Mouse (Mus musculus) sigmoid colon, adult 10 weeks (tissue): ENCODE data around the gene Serpine3. TPM values are rescaled to one million over a fixed set of nuclear protein-coding genes. Genes with fewer than 3 reads are reported as not detected.

Experiments
- polyA plus RNA-seq: library from polyadenylated mRNA; stranded (reverse); fragments of 350-450 nt; fragmentation: Illumina TruSeq; extraction: RNeasy Lipid Tissue Mini Kit (QIAGEN cat#74804); gene quantifications from one replicate; pipeline ENCODE4 v1.2.3, GENCODE M21; 2014; ENCODE audit warnings: low read depth, low replicate concordance

The Serpine3 gene
- not detected for polyA plus RNA-seq

DNA sequence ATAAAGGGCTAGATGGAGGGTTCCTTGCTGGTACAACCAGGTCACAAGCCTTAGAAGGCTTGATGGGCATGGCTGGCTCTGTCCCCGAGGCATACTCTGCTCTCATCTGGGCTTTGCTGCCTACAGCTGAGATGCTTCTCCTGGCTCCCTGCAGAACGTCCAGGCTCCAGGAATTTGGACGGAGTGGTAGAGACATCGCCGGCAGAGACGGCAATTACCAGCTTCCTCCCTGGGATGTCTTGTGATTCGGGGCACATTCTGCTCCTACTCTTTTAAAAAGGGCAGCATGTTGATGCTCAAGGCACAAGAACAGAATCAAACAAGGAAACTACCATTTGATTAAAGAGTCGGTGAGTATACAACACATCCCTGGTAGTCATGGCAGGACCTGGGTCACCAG, at the start of gene Serpine3:
Gene Serpine3 (plus strand): TSS at position 301 of the 400 bp plus-strand sequence.

Other genes with a start within 250 kb of the Serpine3 start
- not detected for gene Gucy1b2, start 207.4 kb upstream of the Serpine3 start, polyA plus RNA-seq
- 9.8 TPM for gene Fam124a, start 107.9 kb upstream of the Serpine3 start, polyA plus RNA-seq
- gene Gm4131, start 96.7 kb upstream of the Serpine3 start, polyA plus RNA-seq, result not detected
- gene Ints6, start 97.5 kb downstream of the Serpine3 start, polyA plus RNA-seq, result 72.4 TPM
- gene Wdfy2, start 174.0 kb downstream of the Serpine3 start, polyA plus RNA-seq, result 11.7 TPM